Comparison of ENCODE assay signal across 16 mouse cellular contexts in the genomic region with DNA sequence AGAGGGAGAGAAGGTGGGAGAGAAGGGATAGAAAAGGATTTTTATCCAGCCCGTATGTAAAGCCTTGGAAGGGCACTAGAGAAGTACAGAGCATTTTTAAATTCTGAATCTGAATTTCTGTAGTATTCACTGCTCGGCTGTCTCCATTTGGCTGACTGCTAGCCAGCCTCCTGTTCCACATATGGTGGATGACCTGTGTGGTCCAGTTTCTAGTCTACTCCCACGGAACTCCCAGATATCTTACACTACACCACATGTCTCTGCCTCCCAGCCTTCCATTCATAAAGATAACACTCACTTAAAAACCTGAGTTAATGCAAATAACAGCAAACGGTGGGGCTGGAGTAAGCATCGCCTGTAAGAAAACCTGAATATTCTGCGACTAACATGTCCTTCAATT. TPM values are rescaled to one million over a fixed set of nuclear protein-coding genes. Genes with fewer than 3 reads are reported as not detected.
A peak's percentile ranks its signal among the peaks of the same experiment; 100 is the strongest.
DNase-seq lines count a peak whose midpoint lies in the region; ATAC-seq lines count a peak whose summit lies in the region.
"Had no signal": no experiment of that assay in that cellular context is flagged by ENCODE, and none has a peak within 500 bp of the region (broad histone marks: within the 10 kb centered on the region; RNA-seq: fewer than 3 reads in every experiment).

No protein-coding gene starts in this region.

- no peak for ATAC-seq in granulocyte monocyte progenitor cell, adult 5-6 weeks (replicated peaks; ENCODE audit: poor library complexity, severe bottlenecking)
- ATAC-seq: forebrain, embryonic 14.5 days; intestine, embryonic 16.5 days had no signal

- peak; percentile 49 to 61 for DNase-seq in cerebellum, adult 18-20 months
- no peak for DNase-seq in cerebellum, postnatal 4 days (ENCODE audit: low spot score in 2 of 2)
- peak; percentile 31 for DNase-seq in embryo, embryonic 11 days
- no peak for DNase-seq in embryo, embryonic 10.5 days (ENCODE audit: low spot score)
- peak; percentile 81 for DNase-seq in 3T3-L1 (ENCODE audit: low read depth, low spot score)
- DNase-seq in cerebellum, postnatal 36 days, result peak; percentile 35 to 37
- DNase-seq in frontal cortex, postnatal 25 days (ENCODE audit: low spot score in 2 of 2), result no peak
- DNase-seq: adrenal gland, adult 2 months; adrenal gland, postnatal 36 days; gastrocnemius, postnatal 10 days; heart, adult 2 months; heart, postnatal 14 days; kidney, adult 8-10 months had no signal

RNA-seq across cellular contexts. Expression of gene Cfap97, which starts 2.3 kb away (rescaled TPM):
- total RNA-seq in granulocyte monocyte progenitor cell, adult 5-6 weeks (2014; fragmentation: Nextera tagmentation), result 22.7 and 29.9 TPM in 2 replicates
- total RNA-seq in granulocyte monocyte progenitor cell, adult 5-6 weeks (2017), result 24.9 and 29.0 TPM in 2 replicates

RNA-seq across cellular contexts. Expression of gene Snx25, which starts 2.7 kb away (rescaled TPM):
- total RNA-seq in granulocyte monocyte progenitor cell, adult 5-6 weeks (2014; fragmentation: Nextera tagmentation), result 6.6 and 18.2 TPM in 2 replicates
- total RNA-seq in granulocyte monocyte progenitor cell, adult 5-6 weeks (2017), result 12.0 and 14.0 TPM in 2 replicates

Comparison
In these comparisons a context has a peak if more than half of its experiments do, and no peak if none do; other contexts are left out.
1. DNase-seq: peak in cerebellum, adult 18-20 months (2 of 2), embryo, embryonic 11 days (single experiment), 3T3-L1 (single experiment) and cerebellum, postnatal 36 days (2 of 2); none in cerebellum, postnatal 4 days (0 of 2), embryo, embryonic 10.5 days (single experiment) and frontal cortex, postnatal 25 days (0 of 2).